In genomic region chr19:7213010-7213409, GRCm38 (mm10) we compare ENCODE assay signal across 18 mouse cellular contexts. TPM values are rescaled to one million over a fixed set of nuclear protein-coding genes. Genes with fewer than 3 reads are reported as not detected.
"Had no signal": no experiment of that assay in that cellular context is flagged by ENCODE, and none has a peak within 500 bp of the region (broad histone marks: within the 10 kb centered on the region; RNA-seq: fewer than 3 reads in every experiment).

No protein-coding gene starts in this region.

- H3K4me3 ChIP-seq: liver, embryonic 12.5 days; lung, embryonic 15.5 days; megakaryocyte, embryonic 14.5 days; midbrain, embryonic 13.5 days; midbrain, embryonic 15.5 days; neural tube, embryonic 12.5 days had no signal

- DNase-seq: lung, adult 18-20 months; lung, postnatal 10 days; lung, postnatal 4 days; right cerebral cortex, adult 18-20 months; right cerebral cortex, postnatal 25 days; right cerebral cortex, postnatal 4 days; spleen, adult 18-20 months; thymus, postnatal 14 days; thymus, postnatal 36 days had no signal

- H3K4me2 ChIP-seq: liver, embryonic 12.5 days; lung, embryonic 15.5 days; midbrain, embryonic 11.5 days; midbrain, embryonic 13.5 days; midbrain, embryonic 15.5 days; neural tube, embryonic 12.5 days had no signal

- H3K9ac ChIP-seq: liver, embryonic 12.5 days; liver, embryonic 14.5 days; lung, embryonic 15.5 days; midbrain, embryonic 13.5 days; midbrain, embryonic 15.5 days; neural tube, embryonic 12.5 days had no signal

- ATAC-seq: liver, embryonic 12.5 days; midbrain, embryonic 13.5 days; midbrain, embryonic 15.5 days had no signal

- H3K9me3 ChIP-seq: liver, embryonic 12.5 days; lung, embryonic 15.5 days; megakaryocyte, embryonic 14.5 days; midbrain, embryonic 13.5 days; midbrain, embryonic 15.5 days; neural tube, embryonic 12.5 days had no signal

- H3K27ac ChIP-seq: liver, embryonic 12.5 days; liver, embryonic 14.5 days; lung, embryonic 15.5 days; midbrain, embryonic 13.5 days; midbrain, embryonic 15.5 days; neural tube, embryonic 12.5 days had no signal

- H3K27me3 ChIP-seq: liver, embryonic 12.5 days; lung, embryonic 15.5 days; megakaryocyte, embryonic 14.5 days; midbrain, embryonic 13.5 days; midbrain, embryonic 15.5 days; neural tube, embryonic 12.5 days had no signal

RNA-seq across cellular contexts. Expression of gene Rcor2, which starts 54.1 kb away (rescaled TPM):
- total RNA-seq: monocyte, adult 5-6 weeks had no signal
